In the genomic region with DNA sequence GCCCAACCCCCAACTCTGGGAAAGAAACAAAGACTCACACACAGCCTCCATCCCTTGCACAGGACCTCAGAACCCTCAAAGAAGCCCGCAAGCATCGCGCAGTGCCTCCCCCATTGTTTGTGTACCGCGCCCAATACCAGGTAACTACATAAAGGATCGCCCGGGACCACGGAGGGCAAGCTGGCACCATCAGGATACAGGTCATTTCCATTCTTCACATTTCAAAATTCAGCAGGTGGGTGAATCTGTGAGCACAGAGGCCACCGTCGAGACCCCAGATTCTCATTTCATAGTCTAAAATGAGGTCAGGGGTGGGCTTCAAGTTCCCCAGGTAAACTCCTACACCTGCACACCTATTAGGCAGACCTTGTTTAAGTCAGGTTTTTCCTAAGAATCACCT, we compare ENCODE assay signal across 8 mouse cellular contexts. TPM values are rescaled to one million over a fixed set of nuclear protein-coding genes. Genes with fewer than 3 reads are reported as not detected.
A peak's percentile ranks its signal among the peaks of the same experiment; 100 is the strongest.
DNase-seq lines count a peak whose midpoint lies in the region; ATAC-seq and TF ChIP-seq lines count a peak whose summit lies in the region.

No protein-coding gene starts in this region.

- peak overlapping the region; percentile 79; the same call in 1 of the 2 replicates for H3K27ac ChIP-seq in kidney, postnatal 0 days
- no peak overlapping the region for H3K27ac ChIP-seq in forebrain, embryonic 11.5 days (ENCODE audit: low read depth, low read length)
- H3K27ac ChIP-seq in intestine, postnatal 0 days (ENCODE audit: low read depth, low read length): peak overlapping the region; percentile 93
- peak overlapping the region; percentile 97 for H3K27ac ChIP-seq in neural tube, embryonic 13.5 days (replicated peaks)

- H3K36me3 ChIP-seq in kidney, postnatal 0 days (ENCODE audit: insufficient read depth, low read length): no peaks in the 10 kb centered on the region
- no peaks in the 10 kb centered on the region for H3K36me3 ChIP-seq in forebrain, embryonic 11.5 days (ENCODE audit: control insufficient read depth, insufficient read depth, low read length)
- no peaks in the 10 kb centered on the region for H3K36me3 ChIP-seq in intestine, postnatal 0 days (ENCODE audit: control insufficient read depth, insufficient read depth)
- peaks cover 4% of the 10 kb centered on the region; the same call in 1 of the 2 replicates for H3K36me3 ChIP-seq in neural tube, embryonic 13.5 days

- no peak for TF ChIP-seq CTCF in kidney, postnatal 0 days (IDR thresholded peaks at IDR 0.05; ENCODE audit: low read depth)
- no peak for TF ChIP-seq CTCF in intestine, postnatal 0 days (IDR thresholded peaks at IDR 0.05; ENCODE audit: low read depth)

- intact Hi-C loops in gastrocnemius, postnatal 14 days (cut with DNase I; ENCODE audit: low total_unique reads): loop anchor here (5.0 kb wide), 1 partner anchor 48 kb away; no protein-coding TSS in a partner anchor

- 87% methylated on average over 10 of the region's 10 CpGs for WGBS in kidney, postnatal 0 days
- 88% methylated on average over 10 of the region's 10 CpGs for WGBS in forebrain, embryonic 11.5 days
- 85% methylated on average over 10 of the region's 10 CpGs for WGBS in intestine, postnatal 0 days
- 88% methylated on average over 10 of the region's 10 CpGs for WGBS in neural tube, embryonic 13.5 days

- H3K4me3 ChIP-seq in kidney, postnatal 0 days (replicated peaks; ENCODE audit: low read depth, low read length): peak overlapping the region; percentile 81; the same call in 1 of the 2 replicates
- no peak overlapping the region for H3K4me3 ChIP-seq in forebrain, embryonic 11.5 days (ENCODE audit: low read depth, low read length)
- peak overlapping the region; percentile 85 for H3K4me3 ChIP-seq in intestine, postnatal 0 days (ENCODE audit: low read depth, low read length)
- H3K4me3 ChIP-seq in neural tube, embryonic 13.5 days: peak overlapping the region; percentile 85

- peak overlapping the region; percentile 82 for H3K4me2 ChIP-seq in kidney, postnatal 0 days (ENCODE audit: low read length)
- peak overlapping the region; percentile 75 for H3K4me2 ChIP-seq in forebrain, embryonic 11.5 days (ENCODE audit: low read depth, low read length, severe bottlenecking)
- peak overlapping the region; percentile 85 for H3K4me2 ChIP-seq in intestine, postnatal 0 days (replicated peaks; ENCODE audit: low read depth)
- H3K4me2 ChIP-seq in neural tube, embryonic 13.5 days: peak overlapping the region; percentile 57

- no peak for DNase-seq in kidney, postnatal 0 days (ENCODE audit: low spot score)
- no peak for DNase-seq in kidney, postnatal 10 days
- DNase-seq in forebrain, embryonic 11.5 days (ENCODE audit: low spot score): no peak
- DNase-seq in urinary bladder, postnatal 4 days (ENCODE audit: low spot score in 2 of 2): no peak
- DNase-seq in thymus, adult 18-20 months: no peak
- no peak for DNase-seq in gastrocnemius, postnatal 14 days

- ATAC-seq in kidney, postnatal 0 days (replicated peaks; ENCODE audit: low FRiP score, low read depth): no peak
- ATAC-seq in forebrain, embryonic 11.5 days (replicated peaks; ENCODE audit: low FRiP score): no peak
- ATAC-seq in intestine, postnatal 0 days: no peak
- no peak for ATAC-seq in neural tube, embryonic 13.5 days (ENCODE audit: low read depth)

- H3K9me3 ChIP-seq in kidney, postnatal 0 days (replicated peaks; ENCODE audit: low read length): no peaks in the 10 kb centered on the region
- no peaks in the 10 kb centered on the region; the same call in 1 of the 2 replicates for H3K9me3 ChIP-seq in forebrain, embryonic 11.5 days (ENCODE audit: control insufficient read depth, low read length)
- no peaks in the 10 kb centered on the region for H3K9me3 ChIP-seq in intestine, postnatal 0 days (ENCODE audit: control insufficient read depth)
- H3K9me3 ChIP-seq in neural tube, embryonic 13.5 days: no peaks in the 10 kb centered on the region

- H3K27me3 ChIP-seq in kidney, postnatal 0 days (ENCODE audit: insufficient read depth, low read length): no peaks in the 10 kb centered on the region
- no peaks in the 10 kb centered on the region; the same call in 1 of the 2 replicates for H3K27me3 ChIP-seq in forebrain, embryonic 11.5 days (ENCODE audit: control insufficient read depth, insufficient read depth, low read length)
- no peaks in the 10 kb centered on the region for H3K27me3 ChIP-seq in intestine, postnatal 0 days (replicated peaks; ENCODE audit: control insufficient read depth, insufficient read depth, low read length)
- no peaks in the 10 kb centered on the region for H3K27me3 ChIP-seq in neural tube, embryonic 13.5 days

- H3K9ac ChIP-seq in kidney, postnatal 0 days (ENCODE audit: low read depth, low read length): no peak overlapping the region
- no peak overlapping the region for H3K9ac ChIP-seq in forebrain, embryonic 11.5 days (ENCODE audit: low read length)
- no peak overlapping the region for H3K9ac ChIP-seq in intestine, postnatal 0 days (ENCODE audit: low read depth, low read length)
- peak overlapping the region; percentile 97 for H3K9ac ChIP-seq in neural tube, embryonic 13.5 days

- no peaks in the 10 kb centered on the region for H3K4me1 ChIP-seq in kidney, postnatal 0 days (replicated peaks; ENCODE audit: insufficient read depth, low read length)
- no peaks in the 10 kb centered on the region; the same call in 1 of the 2 replicates for H3K4me1 ChIP-seq in forebrain, embryonic 11.5 days (replicated peaks; ENCODE audit: control insufficient read depth, insufficient read depth, low read length)
- 0 out of 2 replicates have a peak, but pooled peaks cover 6% of the 10 kb centered on the region for H3K4me1 ChIP-seq in intestine, postnatal 0 days (replicated peaks; ENCODE audit: control insufficient read depth, insufficient read depth, low read length)
- H3K4me1 ChIP-seq in neural tube, embryonic 13.5 days (replicated peaks): peaks cover 15% of the 10 kb centered on the region

RNA-seq across cellular contexts. Expression of a gene that starts 1.7 kb away (rescaled TPM):
- 14.2 and 15.0 TPM in 2 replicates for polyA plus RNA-seq in kidney, postnatal 0 days (2015; fragmentation: Nextera tagmentation; extraction: Ambion mirVana)
- polyA plus RNA-seq in forebrain, embryonic 11.5 days (2014; fragmentation: Nextera tagmentation; extraction: Ambion mirVana): 18.0 and 18.6 TPM in 2 replicates
- polyA plus RNA-seq in intestine, postnatal 0 days (2015; fragmentation: Nextera tagmentation; extraction: Ambion mirVana): 34.0 and 36.7 TPM in 2 replicates
- 58.9 and 72.6 TPM in 2 replicates for polyA plus RNA-seq in neural tube, embryonic 13.5 days (2015; fragmentation: Nextera tagmentation; extraction: Ambion mirVana)
- 10 to 100 TPM; 14.9 to 16.9 TPM for total RNA-seq in gastrocnemius, postnatal 14 days (2021)

RNA-seq across cellular contexts. Expression of a gene that starts 27.2 kb away (rescaled TPM):
- polyA plus RNA-seq in kidney, postnatal 0 days (2015; fragmentation: Nextera tagmentation; extraction: Ambion mirVana): not detected in 2 replicates
- polyA plus RNA-seq in forebrain, embryonic 11.5 days (2014; fragmentation: Nextera tagmentation; extraction: Ambion mirVana): 10.4 and 10.9 TPM in 2 replicates
- polyA plus RNA-seq in intestine, postnatal 0 days (2015; fragmentation: Nextera tagmentation; extraction: Ambion mirVana): 0.08 and 0.55 TPM in 2 replicates
- polyA plus RNA-seq in neural tube, embryonic 13.5 days (2015; fragmentation: Nextera tagmentation; extraction: Ambion mirVana): 0.81 and 3.1 TPM in 2 replicates
- total RNA-seq in gastrocnemius, postnatal 14 days (2021): under 1 TPM; 0.71 to 0.98 TPM
